Mouse (Mus musculus) forebrain, embryonic 12.5 days (tissue): Measurements from ENCODE around the gene Zfp93. TPM values are rescaled to one million over a fixed set of nuclear protein-coding genes. Genes with fewer than 3 reads are reported as not detected.

Experiments used
- ATAC-seq: fragments of 200-750 bp; cut with Nextera tagmentation; 2 replicates; pipeline ENCODE4 v1.8.0; 2017; ENCODE audit warnings: moderate TSS enrichment; ENCODE audit not compliant: low FRiP score
- H3K27ac ChIP-seq: fragments of 300-500 bp; sonication (generic); 2 replicates; pipeline ENCODE4 v1.5.1; 2016; ENCODE audit warnings: mild to moderate bottlenecking
- H3K27me3 ChIP-seq: fragments of 300-500 bp; sonication (generic); 2 replicates; pipeline ENCODE4 v1.6.1; 2016; ENCODE audit warnings: mild to moderate bottlenecking
- H3K36me3 ChIP-seq: fragments of 300-500 bp; sonication (generic); replicated peaks from 2 replicates; pipeline ENCODE4 v1.6.1; 2016; ENCODE audit warnings: mild to moderate bottlenecking
- H3K4me1 ChIP-seq: fragments of 300-500 bp; sonication (generic); 2 replicates; pipeline ENCODE4 v1.6.1; 2016
- H3K4me2 ChIP-seq: fragments of 300-500 bp; sonication (generic); 2 replicates; pipeline ENCODE4 v1.6.1; 2016; ENCODE audit warnings: mild to moderate bottlenecking, moderate library complexity
- H3K4me3 ChIP-seq: fragments of 300-500 bp; sonication (generic); replicated peaks from 2 replicates; pipeline ENCODE4 v1.5.1; 2016; ENCODE audit warnings: mild to moderate bottlenecking
- H3K9ac ChIP-seq: fragments of 300-500 bp; sonication (generic); 2 replicates; pipeline ENCODE4 v1.6.1; 2016; ENCODE audit warnings: mild to moderate bottlenecking
- H3K9me3 ChIP-seq: fragments of 300-500 bp; sonication (generic); 2 replicates; pipeline ENCODE4 v1.6.1; 2016
- WGBS: fragments of 180-500 bp; shearing (Covaris S2); methylation state at CpG from one replicate; pipeline ENCODE4 v1.1.7; 2016; 5-methylcytosine and 5-hydroxymethylcytosine counted together
- polyA plus RNA-seq: library from polyadenylated mRNA; unstranded; fragments of >200 nt; fragmentation: Nextera tagmentation; extraction: Ambion mirVana; gene quantifications from 2 replicates; pipeline ENCODE4 v1.2.1, GENCODE M21; 2016

Gene Zfp93
- polyA plus RNA-seq, 1 experiment from 2014 or later = 7.6 TPM

DNA sequence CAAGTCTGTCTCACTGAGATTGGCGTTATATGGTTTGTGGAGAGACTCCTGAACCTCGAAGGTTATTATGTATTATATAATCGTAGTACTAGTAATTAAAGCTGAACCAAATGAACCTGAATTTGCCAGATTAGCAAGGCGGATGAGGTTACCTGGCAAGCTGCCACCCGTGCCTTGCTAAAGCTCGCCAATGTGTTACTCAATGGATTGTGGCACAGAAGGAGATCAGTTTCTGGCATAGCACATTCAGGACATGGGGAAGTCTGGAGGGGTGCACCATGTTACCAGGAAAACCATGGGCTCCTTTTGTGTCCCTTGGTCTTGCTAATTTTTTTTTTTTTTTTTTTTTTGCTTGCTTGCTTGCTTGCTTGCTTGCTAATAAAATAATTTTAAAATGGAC is 55.0 kb downstream of the Zfp93 start:
- ATAC-seq = no peak
- H3K9me3 ChIP-seq = peaks cover 13% of the 10 kb centered on the region
- H3K27ac ChIP-seq = no peak overlapping the region
- H3K9ac ChIP-seq = no peak overlapping the region
- H3K27me3 ChIP-seq = 0 out of 2 replicates have a peak, but pooled peaks cover 9% of the 10 kb centered on the region
- H3K4me1 ChIP-seq = peaks cover 8% of the 10 kb centered on the region
- no peaks in the 10 kb centered on the region for H3K36me3 ChIP-seq
- no peak overlapping the region for H3K4me3 ChIP-seq
- peak overlapping the region; percentile 56; the same call in 1 of the 2 replicates for H3K4me2 ChIP-seq
- WGBS = 86% methylated on average over 6 of the region's 6 CpGs

GRCm38 (mm10) chr7:24325675-24326128 is 55.5 kb downstream of the Zfp93 start:
- peak; percentile 83; the same call in 1 of the 2 replicates for ATAC-seq
- peak overlapping the region; percentile 33 for H3K4me3 ChIP-seq
- H3K9ac ChIP-seq = peak overlapping the region; percentile 44
- H3K27ac ChIP-seq = peak overlapping the region; percentile 56; the same call in 1 of the 2 replicates
- peaks cover 13% of the 10 kb centered on the region for H3K9me3 ChIP-seq
- WGBS = 7% methylated on average over 13 of the region's 13 CpGs
- H3K27me3 ChIP-seq = 0 out of 2 replicates have a peak, but pooled peaks cover 9% of the 10 kb centered on the region
- H3K4me1 ChIP-seq = peaks cover 8% of the 10 kb centered on the region
- H3K36me3 ChIP-seq = no peaks in the 10 kb centered on the region
- H3K4me2 ChIP-seq = peak overlapping the region; percentile 56

DNA sequence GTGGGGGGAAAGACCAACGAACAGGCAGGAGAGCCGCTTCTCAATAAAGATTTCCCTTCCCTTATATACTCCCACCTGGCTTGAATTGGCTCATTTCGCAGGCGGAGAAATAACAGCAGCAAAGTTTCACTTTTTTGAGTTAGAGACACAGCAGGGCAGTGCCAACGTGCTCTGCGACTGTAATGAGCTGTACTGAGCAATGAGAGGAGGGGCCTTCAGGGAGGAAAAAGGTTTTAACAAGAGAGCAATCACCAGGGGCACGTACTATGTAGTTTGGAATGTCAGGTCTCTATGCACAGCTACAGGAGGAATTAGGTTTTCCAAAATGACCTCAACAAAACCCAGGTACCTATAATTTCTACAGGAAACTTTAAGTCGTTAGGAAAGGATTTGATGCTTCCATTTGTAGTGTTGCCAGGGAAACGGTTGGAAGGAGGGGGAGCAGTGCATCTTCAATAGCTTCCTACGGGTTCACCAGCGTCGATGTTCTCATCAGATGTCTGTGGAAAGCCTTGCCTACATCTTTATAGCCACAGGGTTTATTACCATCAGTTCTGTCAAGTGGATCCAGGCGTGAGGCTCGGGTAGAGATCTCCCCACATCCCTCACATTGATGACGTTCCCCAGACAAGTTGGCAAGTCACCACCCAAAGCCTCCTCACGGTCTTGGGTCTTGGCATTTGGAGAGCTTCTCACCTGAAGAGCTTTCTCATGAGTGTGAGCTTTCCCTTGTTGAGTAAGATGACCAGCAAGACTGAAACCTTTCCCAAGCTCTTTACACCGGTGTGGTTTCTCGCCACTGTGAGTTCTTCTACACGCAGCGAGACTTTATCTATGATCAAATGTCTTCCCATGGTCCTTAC is 56.3 kb downstream of the Zfp93 start:
- Histone ChIP-seq H3K36me3 (no peaks in the 10 kb centered on the region), H3K9me3 (peaks cover 13% of the 10 kb centered on the region), H3K9ac (peak overlapping the region; percentile 44), H3K4me1 (peaks cover 8% of the 10 kb centered on the region), H3K27me3 (0 out of 2 replicates have a peak, but pooled peaks cover 9% of the 10 kb centered on the region), H3K4me3 (peak overlapping the region; percentile 33), H3K27ac (peak overlapping the region; percentile 56; the same call in 1 of the 2 replicates), H3K4me2 (peak overlapping the region; percentile 56)
- WGBS = 42% methylated on average over 20 of the region's 20 CpGs
- ATAC-seq = peak; percentile 82; the same call in 1 of the 2 replicates

Other genes with a start within 250 kb of the Zfp93 start
- not detected in 2 replicates for gene Vmn1r183, start 217.2 kb upstream of the Zfp93 start, polyA plus RNA-seq
- 31.9 and 32.7 TPM in 2 replicates for gene Zfp180, start 188.5 kb upstream of the Zfp93 start, polyA plus RNA-seq
- 7.3 and 7.7 TPM in 2 replicates for gene Zfp112, start 158.1 kb upstream of the Zfp93 start, polyA plus RNA-seq
- gene Zfp235, start 136.3 kb upstream of the Zfp93 start, polyA plus RNA-seq = 16.8 and 17.9 TPM in 2 replicates
- gene Zfp114, start 95.4 kb upstream of the Zfp93 start, polyA plus RNA-seq = 6.1 and 7.7 TPM in 2 replicates
- gene Zfp111, start 59.0 kb upstream of the Zfp93 start, polyA plus RNA-seq = 10.7 and 11.9 TPM in 2 replicates
- gene Zfp109, start 32.9 kb upstream of the Zfp93 start, polyA plus RNA-seq = 5.3 TPM in 2 replicates
- gene Zfp108, start 15.6 kb upstream of the Zfp93 start, polyA plus RNA-seq = 3.2 and 3.6 TPM in 2 replicates
- 44.5 and 44.8 TPM in 2 replicates for gene Zfp61, start 30.8 kb downstream of the Zfp93 start, polyA plus RNA-seq
- gene Zfp94, start 46.2 kb downstream of the Zfp93 start, polyA plus RNA-seq = 17.8 and 19.0 TPM in 2 replicates
- gene Tescl, start 63.5 kb downstream of the Zfp93 start, polyA plus RNA-seq = not detected in 2 replicates
- gene Lypd5, start 78.8 kb downstream of the Zfp93 start, polyA plus RNA-seq = not detected in 2 replicates
- 1.1 and 1.4 TPM in 2 replicates for gene Kcnn4, start 99.8 kb downstream of the Zfp93 start, polyA plus RNA-seq
- gene Smg9, start 129.2 kb downstream of the Zfp93 start, polyA plus RNA-seq = 25.6 and 29.1 TPM in 2 replicates
- not detected in 2 replicates for gene Irgc1, start 181.9 kb downstream of the Zfp93 start, polyA plus RNA-seq
- 1.0 and 1.2 TPM in 2 replicates for gene Plaur, start 192.1 kb downstream of the Zfp93 start, polyA plus RNA-seq
- 32.1 and 38.3 TPM in 2 replicates for gene Cadm4, start 211.6 kb downstream of the Zfp93 start, polyA plus RNA-seq
- 170 and 182 TPM in 2 replicates for gene Zfp428, start 236.6 kb downstream of the Zfp93 start, polyA plus RNA-seq
- 1.6 and 1.7 TPM in 2 replicates for gene AC161166.1, start 242.0 kb downstream of the Zfp93 start, polyA plus RNA-seq